Mouse (Mus musculus): ENCODE results near the gene Sfxn4.

- TF ChIP-seq POLR2A (IDR thresholded peaks at IDR 0.05; ENCODE audit: low read depth, low read length) = no peak
- no peak for TF ChIP-seq CTCF (conservative IDR thresholded peaks at IDR 0.05 in 1 of 2, IDR thresholded peaks at IDR 0.05 in 1 of 2; ENCODE audit: low read depth in 2 of 2, low read length in 2 of 2)
- TF ChIP-seq RAD21 (IDR thresholded peaks at IDR 0.05; ENCODE audit: low read depth, low read length) = no peak
- no peak for TF ChIP-seq GABPA (IDR thresholded peaks at IDR 0.05; ENCODE audit: insufficient replicate concordance, low read depth, low read length)
- no peak for TF ChIP-seq TBP (conservative IDR thresholded peaks at IDR 0.05; ENCODE audit: low read depth, low read length)
- no peak for TF ChIP-seq MYC (IDR thresholded peaks at IDR 0.05; ENCODE audit: low read depth, low read length)
- TF ChIP-seq USF1 (IDR thresholded peaks at IDR 0.05; ENCODE audit: low read depth, low read length) = no peak
- no peak for TF ChIP-seq KAT2A (IDR thresholded peaks at IDR 0.05; ENCODE audit: insufficient replicate concordance, low read length)
- no peak for TF ChIP-seq UBTF (IDR thresholded peaks at IDR 0.05; ENCODE audit: low read depth, low read length)
- TF ChIP-seq BHLHE40 (IDR thresholded peaks at IDR 0.05; ENCODE audit: low read depth, low read length) = no peak
- TF ChIP-seq RCOR1 (conservative IDR thresholded peaks at IDR 0.05; ENCODE audit: low read depth, low read length) = no peak
- TF ChIP-seq NRF1 (IDR thresholded peaks at IDR 0.05; ENCODE audit: low read depth, low read length) = no peak
- TF ChIP-seq ZNF384 (IDR thresholded peaks at IDR 0.05; ENCODE audit: low read depth, low read length) = no peak
Measured at GRCm38 (mm10) chr19:60903971-60904370, 42.7 kb upstream of the Sfxn4 start.
